9 mouse cellular contexts compared by ENCODE assay signal in the genomic region with DNA sequence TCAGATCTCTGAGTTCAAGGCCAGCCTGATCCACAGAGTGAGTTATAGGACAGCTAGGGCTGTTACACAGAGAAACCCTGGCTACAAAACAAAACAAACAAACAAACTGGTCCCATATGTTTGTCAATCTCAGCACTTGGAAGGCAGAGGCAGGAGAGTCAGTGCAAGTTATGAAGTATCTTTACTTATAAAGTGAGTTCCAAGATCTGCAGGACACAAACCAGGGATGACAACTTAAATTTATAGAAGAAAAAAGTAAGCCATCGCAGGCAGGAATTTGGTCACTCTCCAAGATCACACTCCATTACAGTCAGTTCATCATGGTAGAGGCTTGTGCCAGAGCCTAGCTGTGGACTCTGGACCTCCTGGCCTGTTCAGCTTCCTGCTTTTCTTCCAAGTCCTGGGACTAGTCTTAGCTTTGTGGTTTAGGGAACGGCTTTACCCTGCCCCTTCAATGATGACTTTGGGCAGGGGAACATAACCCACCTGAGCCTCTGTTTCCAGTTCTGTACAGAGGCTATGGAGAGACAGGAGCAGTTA. TPM values are rescaled to one million over a fixed set of nuclear protein-coding genes. Genes with fewer than 3 reads are reported as not detected.
DNase-seq lines count a peak whose midpoint lies in the region; ATAC-seq and TF ChIP-seq lines count a peak whose summit lies in the region.
"Had no signal": no experiment of that assay in that cellular context is flagged by ENCODE, and none has a peak within 500 bp of the region (broad histone marks: within the 10 kb centered on the region; RNA-seq: fewer than 3 reads in every experiment).

No protein-coding gene starts in this region.

- peaks cover 10% of the 10 kb centered on the region; the same call in 1 of the 2 replicates for H3K36me3 ChIP-seq in hindbrain, embryonic 12.5 days
- H3K36me3 ChIP-seq in hindbrain, embryonic 11.5 days (ENCODE audit: control insufficient read depth, insufficient read depth, low read length) = no peaks in the 10 kb centered on the region
- peaks cover 21% of the 10 kb centered on the region; the same call in 1 of the 2 replicates for H3K36me3 ChIP-seq in embryonic facial prominence, embryonic 13.5 days
- no peaks in the 10 kb centered on the region for H3K36me3 ChIP-seq in hindbrain, embryonic 15.5 days
- no peaks in the 10 kb centered on the region for H3K36me3 ChIP-seq in liver, embryonic 14.5 days (replicated peaks; ENCODE audit: control insufficient read depth, insufficient read depth, low read depth)

- no peak for ATAC-seq in hindbrain, embryonic 12.5 days (ENCODE audit: low FRiP score)
- no peak for ATAC-seq in hindbrain, embryonic 11.5 days (ENCODE audit: low FRiP score)
- ATAC-seq in embryonic facial prominence, embryonic 13.5 days (ENCODE audit: insufficient number of reproducible peaks, insufficient read depth, low FRiP score, low TSS enrichment, low read depth) = no peak
- no peak for ATAC-seq in hindbrain, embryonic 15.5 days (ENCODE audit: low FRiP score, low read depth)
- no peak for ATAC-seq in liver, embryonic 14.5 days (ENCODE audit: insufficient read depth)

- no peaks in the 10 kb centered on the region for H3K27me3 ChIP-seq in hindbrain, embryonic 12.5 days
- no peaks in the 10 kb centered on the region for H3K27me3 ChIP-seq in hindbrain, embryonic 11.5 days (ENCODE audit: control insufficient read depth, insufficient read depth, low read length)
- H3K27me3 ChIP-seq in embryonic facial prominence, embryonic 13.5 days = no peaks in the 10 kb centered on the region
- no peaks in the 10 kb centered on the region for H3K27me3 ChIP-seq in hindbrain, embryonic 15.5 days
- H3K27me3 ChIP-seq in liver, embryonic 14.5 days (ENCODE audit: control insufficient read depth, insufficient read depth, low read length) = no peaks in the 10 kb centered on the region

- no peak for TF ChIP-seq EP300 in liver, embryonic 14.5 days (IDR thresholded peaks at IDR 0.05; ENCODE audit: low read depth)

- H3K4me1 ChIP-seq in hindbrain, embryonic 12.5 days = peaks cover 19% of the 10 kb centered on the region
- peaks cover 6% of the 10 kb centered on the region for H3K4me1 ChIP-seq in hindbrain, embryonic 11.5 days (replicated peaks; ENCODE audit: control insufficient read depth, insufficient read depth, low read length)
- H3K4me1 ChIP-seq in embryonic facial prominence, embryonic 13.5 days = peaks cover 17% of the 10 kb centered on the region
- H3K4me1 ChIP-seq in hindbrain, embryonic 15.5 days (replicated peaks) = peaks cover 25% of the 10 kb centered on the region
- peaks cover 27 to 39% of the 10 kb centered on the region in 2 experiments for H3K4me1 ChIP-seq in liver, embryonic 14.5 days (replicated peaks; ENCODE audit: control insufficient read depth in 2 of 2, insufficient read depth in 2 of 2, low read length in 1 of 2)

- H3K27ac ChIP-seq in hindbrain, embryonic 12.5 days = no peak overlapping the region
- H3K27ac ChIP-seq in hindbrain, embryonic 11.5 days (ENCODE audit: low read depth, low read length) = no peak overlapping the region
- no peak overlapping the region for H3K27ac ChIP-seq in embryonic facial prominence, embryonic 13.5 days
- H3K27ac ChIP-seq in hindbrain, embryonic 15.5 days (replicated peaks) = no peak overlapping the region
- peak overlapping the region; percentile 95 for H3K27ac ChIP-seq in liver, embryonic 14.5 days

- TF ChIP-seq CTCF in liver, embryonic 14.5 days (IDR thresholded peaks at IDR 0.05; ENCODE audit: low read depth) = no peak

- WGBS in hindbrain, embryonic 12.5 days = 98% methylated on average over 2 of the region's 2 CpGs
- WGBS in hindbrain, embryonic 11.5 days = 95% methylated on average over 2 of the region's 2 CpGs
- WGBS in embryonic facial prominence, embryonic 13.5 days = 97% methylated on average over 2 of the region's 2 CpGs
- 96% methylated on average over 2 of the region's 2 CpGs for WGBS in hindbrain, embryonic 15.5 days
- 84% methylated on average over 2 of the region's 2 CpGs for WGBS in liver, embryonic 14.5 days (ENCODE audit: insufficient replicate concordance)

- H3K4me3 ChIP-seq in hindbrain, embryonic 12.5 days = 0 out of 2 replicates have a peak overlapping the region, but pooled peaks have one; percentile 3
- no peak overlapping the region for H3K4me3 ChIP-seq in hindbrain, embryonic 11.5 days (ENCODE audit: low read depth, low read length)
- no peak overlapping the region for H3K4me3 ChIP-seq in embryonic facial prominence, embryonic 13.5 days
- no peak overlapping the region; the same call in 1 of the 2 replicates for H3K4me3 ChIP-seq in hindbrain, embryonic 15.5 days
- peak overlapping the region in 1 of 2 experiments; percentile 81; a peak in 2 of 4 replicates for H3K4me3 ChIP-seq in liver, embryonic 14.5 days (ENCODE audit: insufficient read depth in 1 of 2, low read depth in 2 of 2, low read length in 2 of 2)

- DNase-seq in hindbrain, embryonic 11.5 days (ENCODE audit: low spot score) = no peak
- DNase-seq in liver, embryonic 14.5 days (ENCODE audit: low read depth in 3 of 3, low spot score in 3 of 3) = no peak
- no peak for DNase-seq in adrenal gland, postnatal 10 days
- no peak for DNase-seq in spleen, postnatal 10 days (ENCODE audit: low spot score in 2 of 2)
- DNase-seq: gastrocnemius, postnatal 25 days had no signal

- peak overlapping the region; percentile 71 for H3K4me2 ChIP-seq in hindbrain, embryonic 12.5 days (replicated peaks)
- no peak overlapping the region for H3K4me2 ChIP-seq in hindbrain, embryonic 11.5 days (replicated peaks; ENCODE audit: low read depth, low read length)
- H3K4me2 ChIP-seq in embryonic facial prominence, embryonic 13.5 days = peak overlapping the region; percentile 75; the same call in 1 of the 2 replicates
- peak overlapping the region; percentile 89 for H3K4me2 ChIP-seq in hindbrain, embryonic 15.5 days
- H3K4me2 ChIP-seq in liver, embryonic 14.5 days (ENCODE audit: low read depth) = peak overlapping the region; percentile 97

- peak overlapping the region; percentile 67; the same call in 1 of the 2 replicates for H3K9ac ChIP-seq in hindbrain, embryonic 12.5 days
- no peak overlapping the region for H3K9ac ChIP-seq in hindbrain, embryonic 11.5 days (ENCODE audit: low read depth, low read length)
- peak overlapping the region; percentile 47; the same call in 1 of the 2 replicates for H3K9ac ChIP-seq in embryonic facial prominence, embryonic 13.5 days
- H3K9ac ChIP-seq in hindbrain, embryonic 15.5 days = no peak overlapping the region
- H3K9ac ChIP-seq in liver, embryonic 14.5 days (replicated peaks) = peak overlapping the region; percentile 97

- no peaks in the 10 kb centered on the region for H3K9me3 ChIP-seq in hindbrain, embryonic 12.5 days (replicated peaks)
- H3K9me3 ChIP-seq in hindbrain, embryonic 11.5 days (ENCODE audit: control insufficient read depth, low read length) = no peaks in the 10 kb centered on the region
- H3K9me3 ChIP-seq in embryonic facial prominence, embryonic 13.5 days = no peaks in the 10 kb centered on the region
- no peaks in the 10 kb centered on the region for H3K9me3 ChIP-seq in hindbrain, embryonic 15.5 days
- H3K9me3 ChIP-seq in liver, embryonic 14.5 days (ENCODE audit: control insufficient read depth, low read length) = no peaks in the 10 kb centered on the region

RNA-seq across cellular contexts. Expression of gene Opa3, which starts 2.0 kb away (rescaled TPM):
- polyA plus RNA-seq in hindbrain, embryonic 12.5 days (2016; fragmentation: Nextera tagmentation; extraction: Ambion mirVana) = 41.1 and 41.7 TPM in 2 replicates
- 42.2 and 42.4 TPM in 2 replicates for polyA plus RNA-seq in hindbrain, embryonic 11.5 days (2014; fragmentation: Nextera tagmentation; extraction: Ambion mirVana)
- polyA plus RNA-seq in embryonic facial prominence, embryonic 13.5 days (2015; fragmentation: Nextera tagmentation; extraction: Ambion mirVana) = 36.2 and 38.2 TPM in 2 replicates
- 38.5 and 41.8 TPM in 2 replicates for polyA plus RNA-seq in hindbrain, embryonic 15.5 days (2015; fragmentation: Nextera tagmentation; extraction: Ambion mirVana)
- 8.3 and 9.1 TPM in 2 replicates for polyA plus RNA-seq in liver, embryonic 14.5 days (2012; rRNA removed)
- 12.8 and 14.6 TPM in 2 replicates for polyA plus RNA-seq in liver, embryonic 14.5 days (2014; fragmentation: Nextera tagmentation; extraction: Ambion mirVana)
- 10 to 100 TPM; 26.5 to 26.6 TPM for total RNA-seq in adrenal gland, postnatal 10 days (2021)

RNA-seq across cellular contexts. Expression of gene Gpr4, which starts 17.8 kb away (rescaled TPM):
- 2.2 and 2.4 TPM in 2 replicates for polyA plus RNA-seq in hindbrain, embryonic 12.5 days (2016; fragmentation: Nextera tagmentation; extraction: Ambion mirVana)
- polyA plus RNA-seq in hindbrain, embryonic 11.5 days (2014; fragmentation: Nextera tagmentation; extraction: Ambion mirVana) = 1.6 and 2.6 TPM in 2 replicates
- 1.6 and 1.9 TPM in 2 replicates for polyA plus RNA-seq in embryonic facial prominence, embryonic 13.5 days (2015; fragmentation: Nextera tagmentation; extraction: Ambion mirVana)
- 2.7 and 3.8 TPM in 2 replicates for polyA plus RNA-seq in hindbrain, embryonic 15.5 days (2015; fragmentation: Nextera tagmentation; extraction: Ambion mirVana)
- 0.35 and 0.53 TPM in 2 replicates for polyA plus RNA-seq in liver, embryonic 14.5 days (2012; rRNA removed)
- 0.10 and 0.23 TPM in 2 replicates for polyA plus RNA-seq in liver, embryonic 14.5 days (2014; fragmentation: Nextera tagmentation; extraction: Ambion mirVana)
- total RNA-seq in adrenal gland, postnatal 10 days (2021) = 1 to 10 TPM; 7.4 to 9.2 TPM

RNA-seq across cellular contexts. Expression of gene Vasp, which starts 41.5 kb away (rescaled TPM):
- 52.7 and 60.3 TPM in 2 replicates for polyA plus RNA-seq in hindbrain, embryonic 12.5 days (2016; fragmentation: Nextera tagmentation; extraction: Ambion mirVana)
- polyA plus RNA-seq in hindbrain, embryonic 11.5 days (2014; fragmentation: Nextera tagmentation; extraction: Ambion mirVana) = 29.2 and 50.2 TPM in 2 replicates
- 57.3 and 64.0 TPM in 2 replicates for polyA plus RNA-seq in embryonic facial prominence, embryonic 13.5 days (2015; fragmentation: Nextera tagmentation; extraction: Ambion mirVana)
- 41.5 and 42.1 TPM in 2 replicates for polyA plus RNA-seq in hindbrain, embryonic 15.5 days (2015; fragmentation: Nextera tagmentation; extraction: Ambion mirVana)
- polyA plus RNA-seq in liver, embryonic 14.5 days (2012; rRNA removed) = 35.3 and 39.9 TPM in 2 replicates
- polyA plus RNA-seq in liver, embryonic 14.5 days (2014; fragmentation: Nextera tagmentation; extraction: Ambion mirVana) = 25.5 and 31.0 TPM in 2 replicates
- 10 to 100 TPM; 73.9 to 77.2 TPM for total RNA-seq in adrenal gland, postnatal 10 days (2021)

RNA-seq across cellular contexts. Expression of gene Ppm1n, which starts 49.8 kb away (rescaled TPM):
- 0.17 TPM in 1 of 2 replicates, not detected in the other for polyA plus RNA-seq in hindbrain, embryonic 12.5 days (2016; fragmentation: Nextera tagmentation; extraction: Ambion mirVana)
- polyA plus RNA-seq in hindbrain, embryonic 11.5 days (2014; fragmentation: Nextera tagmentation; extraction: Ambion mirVana) = 0.18 TPM in 1 of 2 replicates, not detected in the other
- polyA plus RNA-seq in embryonic facial prominence, embryonic 13.5 days (2015; fragmentation: Nextera tagmentation; extraction: Ambion mirVana) = not detected in 2 replicates
- 0.96 and 1.2 TPM in 2 replicates for polyA plus RNA-seq in hindbrain, embryonic 15.5 days (2015; fragmentation: Nextera tagmentation; extraction: Ambion mirVana)
- 0.04 TPM in 1 of 2 replicates, not detected in the other for polyA plus RNA-seq in liver, embryonic 14.5 days (2012; rRNA removed)
- polyA plus RNA-seq in liver, embryonic 14.5 days (2014; fragmentation: Nextera tagmentation; extraction: Ambion mirVana) = not detected in 2 replicates
- under 1 TPM in 1 of 2 experiments, not detected in 1; 0.30 TPM for total RNA-seq in adrenal gland, postnatal 10 days (2021)
- total RNA-seq: gastrocnemius, postnatal 25 days; layer of hippocampus, postnatal 25 days had no signal

RNA-seq across cellular contexts. Expression of gene Rtn2, which starts 52.3 kb away (rescaled TPM):
- polyA plus RNA-seq in hindbrain, embryonic 12.5 days (2016; fragmentation: Nextera tagmentation; extraction: Ambion mirVana) = 67.8 and 68.0 TPM in 2 replicates
- 49.6 and 52.1 TPM in 2 replicates for polyA plus RNA-seq in hindbrain, embryonic 11.5 days (2014; fragmentation: Nextera tagmentation; extraction: Ambion mirVana)
- 10.2 and 11.7 TPM in 2 replicates for polyA plus RNA-seq in embryonic facial prominence, embryonic 13.5 days (2015; fragmentation: Nextera tagmentation; extraction: Ambion mirVana)
- polyA plus RNA-seq in hindbrain, embryonic 15.5 days (2015; fragmentation: Nextera tagmentation; extraction: Ambion mirVana) = 112 and 130 TPM in 2 replicates
- 2.9 and 4.1 TPM in 2 replicates for polyA plus RNA-seq in liver, embryonic 14.5 days (2012; rRNA removed)
- polyA plus RNA-seq in liver, embryonic 14.5 days (2014; fragmentation: Nextera tagmentation; extraction: Ambion mirVana) = 2.6 and 3.0 TPM in 2 replicates
- total RNA-seq in adrenal gland, postnatal 10 days (2021) = 10 to 100 TPM; 20.2 to 59.7 TPM

Comparison
In these comparisons a context has a peak if more than half of its experiments do, and no peak if none do; other contexts are left out.
1. H3K9ac ChIP-seq: peak in hindbrain, embryonic 12.5 days (single experiment), embryonic facial prominence, embryonic 13.5 days (single experiment) and liver, embryonic 14.5 days (single experiment); none in hindbrain, embryonic 11.5 days (single experiment) and hindbrain, embryonic 15.5 days (single experiment).